Mouse (Mus musculus) macrophage (primary cell): ENCODE results near the gene Nfia. TPM values are rescaled to one million over a fixed set of nuclear protein-coding genes. Genes with fewer than 3 reads are reported as not detected.

Experiments
- H3K27ac ChIP-seq: fragments of 350-480 bp; formaldehyde crosslinking; 2 replicates; pipeline ENCODE4 v1.9.0; 2021
- H3K36me3 ChIP-seq: fragments of 350-480 bp; formaldehyde crosslinking; 2 replicates; pipeline ENCODE4 v1.9.0; 2021; ENCODE audit errors: inconsistent target
- H3K4me3 ChIP-seq: fragments of 350-480 bp; formaldehyde crosslinking; 2 replicates; pipeline ENCODE4 v1.9.0; 2021; ENCODE audit errors: inconsistent target
- H3K79me2 ChIP-seq: fragments of 350-480 bp; formaldehyde crosslinking; 2 replicates; pipeline ENCODE4 v1.9.0; 2021; ENCODE audit errors: inconsistent target
- WGBS: methylation state at CpG from one replicate; pipeline ENCODE4 v1.1.7; 2026; ENCODE audit warnings: inconsistent platforms; ENCODE audit not compliant: missing documents; 5-methylcytosine and 5-hydroxymethylcytosine counted together
- polyA plus RNA-seq: library from polyadenylated mRNA; stranded (reverse); fragments of 250-400 nt; gene quantifications from 3 replicates; pipeline ENCODE4 v1.2.4, GENCODE M21; 2018; ENCODE audit warnings: inconsistent platforms

Nfia gene
- polyA plus RNA-seq, 1 experiment from 2014 or later: 2.4 TPM

DNA sequence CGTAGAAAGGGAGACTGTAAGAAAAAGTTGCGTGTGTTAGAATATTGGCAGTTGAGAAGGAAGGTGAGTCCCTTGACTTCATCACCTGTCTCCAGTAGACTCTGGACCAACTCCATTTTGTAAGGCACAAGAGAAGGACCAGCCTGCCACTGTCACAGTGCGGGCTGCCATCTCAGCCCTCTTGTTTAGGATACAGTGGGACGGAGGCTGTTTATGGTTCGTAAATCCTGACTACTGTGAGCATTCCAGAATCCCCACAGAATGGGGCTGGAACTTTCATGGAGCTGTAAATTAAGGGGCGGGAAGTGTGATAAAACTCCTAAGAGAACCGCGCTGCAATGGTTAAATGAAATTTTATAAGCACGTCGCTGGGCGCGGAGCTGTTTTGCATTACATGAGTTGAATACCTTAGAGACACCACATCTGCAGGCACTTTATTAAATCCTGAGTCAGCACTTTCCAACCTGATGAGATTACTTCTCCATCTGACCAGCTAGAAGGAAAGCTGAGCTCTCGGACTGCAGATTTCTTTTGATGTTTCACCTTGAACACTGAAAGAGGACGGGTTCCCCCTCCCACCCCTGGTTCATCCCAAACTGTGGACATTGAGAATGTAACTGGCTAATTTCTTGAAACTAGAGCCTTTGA lies 334.0 kb downstream of the Nfia start:
- Histone ChIP-seq H3K79me2 (no peaks in the 10 kb centered on the region), H3K4me3 (no peak overlapping the region), H3K27ac (no peak overlapping the region), H3K36me3 (no peaks in the 10 kb centered on the region)
- WGBS: 87% methylated on average over 14 of the region's 14 CpGs

DNA sequence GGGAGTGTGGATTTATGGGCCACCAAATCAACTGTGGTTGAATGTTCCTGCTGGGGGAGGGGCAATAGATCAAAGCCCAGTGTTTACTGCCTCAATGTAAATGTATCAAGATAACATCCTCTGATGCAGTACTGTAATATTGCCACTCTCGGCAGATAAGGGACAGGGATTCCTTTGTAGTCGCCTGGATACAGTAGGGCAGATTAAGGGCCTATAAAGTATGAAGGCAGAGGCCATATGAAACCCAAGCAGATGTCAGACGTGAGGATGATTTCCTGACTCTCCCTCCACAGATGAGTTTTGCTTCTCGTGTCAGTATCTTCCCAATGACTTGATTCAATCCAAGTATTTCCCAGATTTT lies 334.5 kb downstream of the Nfia start:
- 94% methylated on average over 4 of the region's 4 CpGs for WGBS
- Histone ChIP-seq H3K27ac (no peak overlapping the region), H3K79me2 (no peaks in the 10 kb centered on the region), H3K4me3 (no peak overlapping the region), H3K36me3 (no peaks in the 10 kb centered on the region)

DNA sequence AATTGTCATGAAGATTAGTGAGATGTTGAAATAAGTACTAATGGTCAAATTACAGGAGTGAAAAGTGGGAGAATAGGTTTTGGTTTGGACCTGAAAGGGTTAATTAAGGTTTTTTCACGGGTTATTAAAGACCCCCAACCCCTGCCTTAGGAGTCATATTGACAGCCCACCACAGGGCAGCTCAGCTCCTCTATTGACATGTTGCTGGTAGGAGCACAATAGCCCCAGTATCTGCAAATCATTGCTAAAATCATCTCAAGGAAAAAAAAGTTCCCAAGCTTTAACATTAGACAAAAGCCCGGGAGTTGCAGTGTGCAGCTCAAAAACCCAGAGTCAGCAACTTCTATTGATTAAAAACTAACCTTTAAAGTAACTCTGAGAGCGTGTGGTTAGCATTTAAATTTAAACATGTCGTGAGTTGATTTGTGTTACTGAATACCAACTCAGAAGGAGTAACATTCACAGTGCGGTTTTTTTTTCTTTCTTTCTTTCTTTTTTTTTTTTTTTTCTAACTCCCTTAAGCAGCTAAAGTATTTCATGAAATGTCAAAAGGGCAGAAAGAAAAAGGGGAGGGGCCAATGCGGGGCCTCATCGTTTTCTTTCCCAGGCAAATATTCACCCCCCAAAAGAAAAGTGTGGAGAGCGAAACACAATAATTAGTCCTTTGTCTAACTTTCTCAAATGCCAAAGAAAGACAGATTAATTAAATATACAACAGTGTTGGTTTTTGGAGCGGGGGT lies 335.6 kb downstream of the Nfia start:
- Histone ChIP-seq H3K4me3 (no peak overlapping the region), H3K27ac (no peak overlapping the region), H3K79me2 (no peaks in the 10 kb centered on the region), H3K36me3 (no peaks in the 10 kb centered on the region)
- WGBS: 58% methylated on average over 8 of the region's 9 CpGs

DNA sequence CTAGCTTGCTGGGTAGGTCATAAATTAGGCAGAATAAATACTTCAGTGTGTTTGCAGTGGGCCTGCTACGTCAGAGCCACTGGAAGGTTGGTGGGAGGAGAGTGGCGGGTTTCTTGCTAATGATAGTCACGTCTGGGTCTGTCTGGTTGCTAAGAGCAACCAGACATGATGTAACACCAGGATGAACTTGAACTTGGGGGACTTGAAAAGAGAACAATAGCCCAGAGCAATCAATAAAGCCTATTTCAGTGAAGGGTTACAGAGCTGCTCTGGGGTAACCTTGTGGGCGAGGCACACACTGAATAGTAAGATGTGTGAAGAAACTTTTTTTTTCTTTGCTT lies 336.1 kb downstream of the Nfia start:
- H3K36me3 ChIP-seq: no peaks in the 10 kb centered on the region
- H3K79me2 ChIP-seq: no peaks in the 10 kb centered on the region
- WGBS: 66% methylated on average over 4 of the region's 4 CpGs
- no peak overlapping the region for H3K4me3 ChIP-seq
- H3K27ac ChIP-seq: no peak overlapping the region

DNA sequence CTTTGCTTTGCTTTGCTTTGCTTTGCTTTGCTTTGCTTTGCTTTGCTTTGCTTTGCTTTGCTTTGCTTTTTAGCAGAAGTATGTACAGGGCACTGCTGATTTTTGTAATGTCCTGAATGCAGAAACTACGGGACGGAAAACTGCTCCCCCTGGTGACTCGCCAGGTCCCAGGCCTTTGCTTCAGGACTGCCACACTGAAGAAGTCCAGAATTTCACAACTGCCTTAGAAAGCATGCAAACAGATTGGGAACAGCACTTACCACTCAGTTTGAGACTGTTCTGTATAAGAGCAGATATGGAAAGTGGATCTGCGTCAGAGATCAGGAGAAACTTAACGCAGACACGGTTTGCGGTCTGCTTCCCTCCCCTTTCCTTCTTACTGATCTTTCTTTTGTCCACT lies 336.5 kb downstream of the Nfia start:
- no peak overlapping the region for H3K4me3 ChIP-seq
- WGBS: 59% methylated on average over 7 of the region's 7 CpGs
- H3K36me3 ChIP-seq: no peaks in the 10 kb centered on the region
- no peak overlapping the region for H3K27ac ChIP-seq
- no peaks in the 10 kb centered on the region for H3K79me2 ChIP-seq

DNA sequence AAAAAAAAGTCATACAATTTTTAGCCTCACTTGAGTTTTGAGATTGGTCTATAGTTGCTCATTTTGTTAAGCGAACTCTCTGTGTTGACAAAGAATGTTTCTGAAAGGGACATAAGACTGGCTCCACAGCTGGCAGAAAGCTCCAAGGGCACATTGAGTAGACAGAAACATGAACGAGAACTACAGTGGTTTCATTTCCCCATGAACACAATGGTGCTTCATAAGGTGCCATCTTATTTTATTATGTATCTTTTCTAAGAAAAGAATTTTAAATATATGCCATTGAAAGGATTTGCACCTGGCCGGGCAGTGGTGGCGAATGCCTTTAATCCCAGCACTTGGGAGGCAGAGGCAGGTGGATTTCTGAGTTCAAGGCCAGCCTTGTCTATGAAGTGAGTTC lies 337.4 kb downstream of the Nfia start:
- H3K79me2 ChIP-seq: no peaks in the 10 kb centered on the region
- no peaks in the 10 kb centered on the region for H3K36me3 ChIP-seq
- H3K27ac ChIP-seq: no peak overlapping the region
- no peak overlapping the region for H3K4me3 ChIP-seq
- WGBS: 79% methylated on average over 4 of the region's 4 CpGs

DNA sequence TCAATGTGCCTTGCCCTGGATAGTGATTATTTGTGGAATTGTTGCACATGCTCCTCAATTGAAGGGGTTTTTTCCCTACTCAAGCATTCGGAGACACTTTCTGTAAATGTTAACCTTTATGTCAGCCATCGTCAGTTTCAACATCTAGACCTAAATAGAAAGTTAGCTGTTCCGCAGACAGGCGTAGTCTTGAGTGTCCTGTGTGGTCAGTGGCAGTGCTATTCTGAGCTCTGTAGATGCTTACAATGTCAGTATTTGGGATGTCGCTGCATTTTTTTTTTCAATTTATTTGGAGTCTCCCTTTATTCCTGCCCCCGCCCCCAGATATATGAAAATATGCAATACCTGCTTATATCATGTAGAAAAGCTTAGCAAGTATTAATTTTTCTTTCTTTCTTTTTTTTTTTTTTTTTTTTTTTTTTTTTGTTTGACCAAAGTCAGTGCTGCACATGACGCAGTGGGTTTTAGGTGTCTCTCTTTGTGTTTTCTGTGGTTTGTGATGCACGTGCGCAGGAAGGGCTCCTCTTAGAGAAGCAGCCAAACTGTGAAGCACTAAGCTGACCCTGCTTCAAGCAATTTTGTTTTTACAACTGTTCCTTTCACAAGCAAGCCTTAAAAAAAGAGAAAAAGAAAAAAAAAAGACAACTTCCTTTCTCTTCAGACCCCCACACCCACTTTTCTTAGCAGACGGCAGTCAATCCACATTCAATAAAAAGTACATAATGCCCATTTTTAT lies 340.9 kb downstream of the Nfia start:
- 48% methylated on average over 9 of the region's 10 CpGs for WGBS
- no peak overlapping the region for H3K27ac ChIP-seq
- no peaks in the 10 kb centered on the region for H3K79me2 ChIP-seq

DNA sequence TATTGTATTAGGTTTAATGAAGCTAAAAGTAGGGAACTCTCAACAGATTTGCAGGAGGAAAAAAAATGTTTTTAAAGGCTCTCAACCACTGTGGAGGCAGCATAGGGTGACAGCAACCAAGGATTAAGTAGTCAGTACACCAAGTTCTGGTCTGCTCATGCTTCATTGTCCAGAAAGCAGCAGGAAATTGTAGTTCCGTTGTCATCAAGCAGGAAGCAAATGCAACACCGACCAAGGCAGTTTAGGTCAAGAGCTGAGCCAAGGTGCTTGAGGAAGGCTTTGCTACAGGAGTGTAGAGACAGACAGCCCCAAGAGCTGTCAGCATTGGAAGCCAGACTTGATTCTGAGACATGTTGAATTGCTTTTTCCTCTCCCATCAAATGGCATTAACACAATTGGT lies 342.4 kb downstream of the Nfia start:
- 19% methylated on average over 2 of the region's 2 CpGs for WGBS
- Histone ChIP-seq H3K27ac (no peak overlapping the region), H3K79me2 (no peaks in the 10 kb centered on the region)

More for the DNA sequence above, 340.9 kb downstream of the Nfia start:
- Histone ChIP-seq H3K4me3 (no peak overlapping the region), H3K36me3 (no peaks in the 10 kb centered on the region)

DNA sequence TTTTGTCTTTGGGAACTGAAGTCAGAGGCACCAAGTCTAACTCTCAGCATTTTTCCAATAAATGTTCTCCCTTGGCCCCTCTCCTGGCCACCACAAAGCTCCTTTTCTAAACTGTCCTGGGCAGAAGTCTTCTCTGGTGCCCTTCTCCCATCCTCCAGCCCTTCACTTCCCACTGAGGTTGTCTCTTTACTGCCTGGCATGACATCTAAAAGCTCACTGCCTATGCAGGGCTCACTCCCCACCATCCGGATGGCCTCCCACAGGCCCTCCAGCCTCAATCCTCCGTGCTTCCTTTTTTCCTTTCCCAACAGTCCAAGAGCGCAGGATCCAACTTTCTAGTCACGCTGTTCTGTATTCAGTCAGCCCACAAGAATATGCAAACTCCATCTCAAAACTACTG lies 342.9 kb downstream of the Nfia start:
- WGBS: 98% methylated on average over 4 of the region's 4 CpGs

More for the DNA sequence above, 342.4 kb downstream of the Nfia start:
- no peaks in the 10 kb centered on the region for H3K36me3 ChIP-seq
- H3K4me3 ChIP-seq: no peak overlapping the region

DNA sequence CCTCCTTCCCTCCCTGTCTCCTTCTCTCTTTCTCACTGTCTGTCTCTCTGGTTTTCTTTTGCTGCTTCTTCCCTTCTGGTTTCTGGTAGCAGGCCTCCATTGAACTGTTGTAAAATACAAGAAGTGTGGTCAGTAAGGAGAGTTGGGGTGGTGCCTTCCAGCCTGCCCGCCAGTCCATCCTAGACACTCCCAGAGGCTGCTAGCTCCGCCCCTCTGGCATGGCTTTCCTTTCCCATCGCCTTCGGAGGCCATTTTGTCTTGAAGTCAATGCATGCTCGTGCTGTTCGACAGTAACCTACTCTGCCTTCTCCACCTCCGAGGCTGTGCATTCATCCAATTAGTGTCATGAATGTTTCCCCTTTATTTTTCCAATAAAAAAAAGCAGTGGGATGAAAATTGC lies 343.5 kb downstream of the Nfia start:
- WGBS: 90% methylated on average over 7 of the region's 7 CpGs
- H3K27ac ChIP-seq: no peak overlapping the region
- no peak overlapping the region for H3K4me3 ChIP-seq
- H3K79me2 ChIP-seq: no peaks in the 10 kb centered on the region
- H3K36me3 ChIP-seq: no peaks in the 10 kb centered on the region

More for the DNA sequence above, 342.9 kb downstream of the Nfia start:
- Histone ChIP-seq H3K36me3 (no peaks in the 10 kb centered on the region), H3K4me3 (no peak overlapping the region), H3K27ac (no peak overlapping the region), H3K79me2 (no peaks in the 10 kb centered on the region)

DNA sequence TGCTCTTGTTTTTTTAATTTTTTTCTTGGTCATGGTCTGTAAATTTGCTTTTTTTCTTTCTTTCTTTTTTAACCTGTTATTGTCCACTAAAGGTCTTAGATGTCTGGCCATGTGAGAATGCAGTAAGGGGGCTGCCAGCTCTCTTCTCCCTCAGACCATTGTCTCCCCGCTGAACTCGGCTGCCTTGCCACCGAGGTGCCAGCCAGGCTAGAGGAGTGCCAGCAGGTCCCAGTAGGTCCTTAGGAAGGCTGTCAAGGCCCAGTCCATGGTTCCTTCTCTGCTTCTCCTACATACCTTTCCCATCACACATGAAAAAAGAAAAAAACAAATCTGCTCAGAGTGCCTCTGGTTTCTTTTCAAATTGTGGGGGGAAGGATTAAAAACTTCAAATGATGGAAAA lies 345.6 kb downstream of the Nfia start:
- Histone ChIP-seq H3K4me3 (no peak overlapping the region), H3K79me2 (no peaks in the 10 kb centered on the region), H3K27ac (no peak overlapping the region), H3K36me3 (no peaks in the 10 kb centered on the region)
- WGBS: 94% methylated on average over 3 of the region's 3 CpGs

DNA sequence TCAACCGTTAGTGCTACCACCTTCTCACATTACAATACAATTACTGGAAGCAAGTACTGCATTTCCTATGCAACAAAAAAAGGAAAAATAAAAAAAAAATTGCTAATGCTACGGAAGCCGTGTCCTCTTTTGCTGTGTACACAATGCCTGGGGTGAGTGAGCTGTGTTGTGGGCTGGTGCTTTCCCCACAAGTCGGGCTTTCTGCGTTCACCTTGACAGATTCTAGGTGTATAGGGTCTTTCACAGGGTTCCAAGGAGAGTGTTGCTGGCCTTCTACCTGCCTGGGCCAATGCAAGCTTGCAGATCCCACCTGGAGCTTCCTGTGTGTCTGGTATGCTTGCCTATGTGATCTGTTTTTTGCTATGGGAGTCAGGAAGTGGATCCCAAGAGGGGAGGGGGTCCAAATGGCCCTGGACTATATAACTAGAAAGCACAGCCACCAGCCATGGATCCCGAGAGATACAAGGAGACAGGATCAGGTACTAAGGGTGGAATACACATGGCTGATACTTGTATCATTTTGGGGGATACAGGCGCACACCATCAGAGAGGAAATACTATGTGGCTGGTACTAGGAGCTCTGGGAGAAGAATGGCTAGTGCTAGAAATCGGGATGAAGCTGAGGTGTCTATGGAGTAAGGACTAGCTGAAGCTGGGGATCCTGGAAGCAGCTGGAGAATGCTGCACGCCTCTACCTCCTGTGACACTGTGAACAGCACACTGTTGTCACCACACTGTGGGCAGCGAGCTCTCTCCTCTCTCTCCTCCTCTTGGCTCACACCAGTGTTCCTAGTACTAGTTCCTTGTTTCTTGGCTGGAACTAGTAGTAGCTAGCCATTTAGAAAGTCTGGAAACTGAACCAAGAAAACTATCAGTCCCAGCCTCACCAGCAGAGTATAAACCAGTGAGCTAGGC lies 346.5 kb downstream of the Nfia start:
- no peak overlapping the region for H3K4me3 ChIP-seq
- WGBS: 85% methylated on average over 10 of the region's 10 CpGs
- no peaks in the 10 kb centered on the region for H3K79me2 ChIP-seq
- no peak overlapping the region for H3K27ac ChIP-seq
- no peaks in the 10 kb centered on the region for H3K36me3 ChIP-seq

DNA sequence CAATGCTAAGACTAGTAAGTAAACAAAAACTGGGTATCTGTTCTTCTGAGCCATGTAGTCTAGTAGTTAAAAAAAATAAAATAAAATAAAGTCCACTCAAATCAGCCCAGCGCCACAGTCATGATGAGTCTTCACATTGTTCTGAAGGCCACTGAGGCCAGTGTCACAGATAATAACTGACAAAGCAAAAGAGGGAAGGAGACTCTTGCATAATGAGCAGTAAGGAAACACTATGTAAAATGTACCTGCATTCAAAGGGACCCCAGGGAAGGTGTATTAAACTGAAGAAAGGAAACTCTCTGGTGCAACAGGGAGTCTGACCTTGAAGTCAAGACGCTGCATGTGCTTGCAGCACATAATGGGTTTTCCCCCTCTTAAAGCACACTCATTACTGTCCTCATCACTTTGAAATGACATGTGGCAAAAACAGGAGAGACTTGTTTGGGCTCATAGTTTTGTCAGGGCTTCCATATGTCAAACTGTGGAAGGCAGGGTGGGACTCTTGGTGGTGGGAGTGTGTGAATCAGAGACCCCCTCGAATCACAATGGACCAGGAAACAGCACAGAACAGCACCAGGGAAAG lies 347.5 kb downstream of the Nfia start:
- no peak overlapping the region for H3K4me3 ChIP-seq
- H3K36me3 ChIP-seq: no peaks in the 10 kb centered on the region
- no peaks in the 10 kb centered on the region for H3K79me2 ChIP-seq
- H3K27ac ChIP-seq: no peak overlapping the region
- WGBS: 75% methylated on average over 3 of the region's 3 CpGs

DNA sequence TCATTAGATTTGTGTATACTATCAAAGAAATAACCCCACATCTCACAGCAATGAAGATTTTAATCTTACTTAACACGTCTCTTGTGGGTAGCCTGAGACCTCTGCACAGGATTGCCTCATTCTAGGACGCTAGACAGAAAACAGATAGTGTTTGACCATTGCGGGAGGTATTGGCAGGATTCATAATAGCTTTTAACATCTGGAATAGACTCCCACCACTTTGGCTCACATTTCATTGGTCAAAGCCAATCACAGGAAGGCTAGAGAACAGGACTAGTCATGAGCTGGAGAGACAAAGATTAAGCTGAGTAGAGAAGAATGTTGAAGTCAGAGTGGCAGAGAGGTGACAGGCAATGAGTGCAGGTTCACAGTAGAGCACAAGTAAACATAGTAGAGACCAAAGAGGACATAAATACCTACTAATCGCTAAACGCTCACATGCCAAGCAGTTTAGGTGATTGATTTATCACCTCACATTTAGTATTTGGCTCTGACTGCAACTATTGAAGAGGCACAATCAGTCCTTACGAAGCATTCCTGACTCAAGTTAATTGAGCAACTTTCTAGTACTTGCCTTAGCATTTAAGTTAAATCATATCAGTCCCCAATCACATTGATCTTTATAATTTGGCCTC lies 348.3 kb downstream of the Nfia start:
- no peak overlapping the region for H3K4me3 ChIP-seq
- no peaks in the 10 kb centered on the region for H3K36me3 ChIP-seq
- no peak overlapping the region for H3K27ac ChIP-seq
- H3K79me2 ChIP-seq: no peaks in the 10 kb centered on the region
- WGBS: 84% methylated on average over 6 of the region's 6 CpGs
